Mouse (Mus musculus): ENCODE measurements at regions not wholly inside any gene's neighbourhood (a gene's known extent, or its start where the extent isn't known, plus 50 kb on each side); places are given as distances from the start of the nearest gene placed in this dataset.

DNA sequence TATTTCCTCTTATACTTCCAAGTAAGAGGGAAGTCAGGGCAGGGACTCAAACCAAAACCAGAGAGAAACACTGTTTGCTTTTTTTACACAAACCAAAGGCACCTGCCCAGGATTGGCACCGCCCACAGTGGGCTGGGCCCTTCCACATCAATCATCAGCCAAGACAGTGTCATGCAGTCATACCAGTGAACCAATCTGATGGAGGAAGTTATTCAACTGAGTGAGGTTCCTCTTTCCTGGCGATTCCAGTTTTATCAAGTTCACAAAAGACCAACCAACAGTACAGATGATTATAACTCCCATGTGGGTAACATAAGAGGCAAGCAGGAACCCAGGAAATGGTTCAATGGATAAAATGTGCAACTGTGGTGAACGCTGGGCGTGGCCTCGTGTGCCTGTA lies 254.6 kb upstream of the Hs6st1 start:
- no peak overlapping the region for H3K4me2 ChIP-seq (replicated peaks; ENCODE audit: low read depth, low read length)
- DNase-seq (ENCODE audit: low spot score) = peak; percentile 40
- no peaks in the 10 kb centered on the region for H3K9me3 ChIP-seq (ENCODE audit: low read length)
- 76% methylated on average over 5 of the region's 5 CpGs for whole genome bisulfite sequencing
- TF ChIP-seq CTCF (IDR thresholded peaks at IDR 0.05) = no peak
- TF ChIP-seq EP300 (IDR thresholded peaks at IDR 0.05) = no peak
- H3K36me3 ChIP-seq (ENCODE audit: insufficient read depth, low read length) = no peaks in the 10 kb centered on the region
- ATAC-seq = peak; percentile 50
- no peak overlapping the region for H3K9ac ChIP-seq (replicated peaks; ENCODE audit: low read depth)
- H3K4me1 ChIP-seq (ENCODE audit: insufficient read depth, low read depth, low read length) = peaks cover 4% of the 10 kb centered on the region; the same call in 1 of the 2 replicates
- no peak overlapping the region for H3K27ac ChIP-seq (ENCODE audit: low read length)
- H3K27me3 ChIP-seq (replicated peaks; ENCODE audit: insufficient read depth, low read length) = no peaks in the 10 kb centered on the region
- no peak overlapping the region for H3K4me3 ChIP-seq (ENCODE audit: low read depth, low read length)

DNA sequence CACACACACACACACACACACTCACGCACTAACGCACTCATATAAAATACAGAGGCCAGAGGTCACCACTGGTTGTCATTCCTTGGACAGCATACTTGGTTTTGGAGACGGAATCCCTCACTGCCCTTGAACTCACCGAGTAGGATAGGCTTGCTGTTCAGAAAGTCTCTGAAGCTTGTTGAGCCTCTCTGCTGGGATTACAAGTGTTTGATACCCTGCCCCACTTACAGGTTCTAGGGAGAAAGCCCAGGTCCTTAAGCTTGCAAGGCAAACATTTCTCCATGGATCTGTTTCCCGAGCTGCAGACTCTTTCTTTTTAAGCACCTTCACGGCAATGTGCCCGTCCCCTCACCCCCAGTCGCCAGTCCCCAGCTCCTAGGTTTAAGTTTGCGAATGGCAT lies 254.0 kb upstream of the Hs6st1 start:
- Histone ChIP-seq H3K36me3 (ENCODE audit: insufficient read depth, low read length) (no peaks in the 10 kb centered on the region), H3K27me3 (replicated peaks; ENCODE audit: insufficient read depth, low read length) (no peaks in the 10 kb centered on the region)

DNA sequence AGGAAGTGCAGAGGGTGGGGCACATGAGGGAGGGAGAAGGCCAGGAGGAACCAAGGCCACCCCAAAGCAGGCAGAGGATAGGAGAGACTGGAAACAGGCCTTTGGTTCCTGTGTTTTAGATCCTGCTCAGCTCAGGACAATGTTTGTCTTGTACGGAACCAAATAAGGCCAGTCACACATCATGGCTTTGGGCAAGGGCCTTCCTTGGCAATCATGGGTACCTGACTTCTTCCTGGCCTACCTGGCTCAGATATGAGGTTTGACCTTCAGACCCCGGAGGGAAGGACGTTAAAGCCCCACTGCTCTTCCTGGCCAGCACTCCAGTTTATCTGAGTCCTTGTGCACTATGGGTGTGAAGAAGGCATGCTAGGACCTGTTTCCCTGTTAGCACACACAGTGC lies 253.4 kb upstream of the Hs6st1 start:
- H3K9ac ChIP-seq (replicated peaks; ENCODE audit: low read depth) = no peak overlapping the region
- peaks cover 4% of the 10 kb centered on the region; the same call in 1 of the 2 replicates for H3K4me1 ChIP-seq (ENCODE audit: insufficient read depth, low read depth, low read length)
- H3K9me3 ChIP-seq (ENCODE audit: low read length) = no peaks in the 10 kb centered on the region
- ATAC-seq (no peak), DNase-seq (ENCODE audit: low spot score) (no peak)
- WGBS = 64% methylated on average over 3 of the region's 3 CpGs
- no peaks in the 10 kb centered on the region for H3K27me3 ChIP-seq (replicated peaks; ENCODE audit: insufficient read depth, low read length)
- H3K36me3 ChIP-seq (ENCODE audit: insufficient read depth, low read length) = no peaks in the 10 kb centered on the region
- H3K4me3 ChIP-seq (ENCODE audit: low read depth, low read length) = no peak overlapping the region
- TF ChIP-seq EP300 (IDR thresholded peaks at IDR 0.05) = no peak
- TF ChIP-seq CTCF (IDR thresholded peaks at IDR 0.05) = no peak
- H3K27ac ChIP-seq (ENCODE audit: low read length) = no peak overlapping the region
- no peak overlapping the region for H3K4me2 ChIP-seq (replicated peaks; ENCODE audit: low read depth, low read length)

More for the DNA sequence above, 254.0 kb upstream of the Hs6st1 start:
- Histone ChIP-seq H3K9me3 (ENCODE audit: low read length) (no peaks in the 10 kb centered on the region), H3K4me1 (ENCODE audit: insufficient read depth, low read depth, low read length) (peaks cover 4% of the 10 kb centered on the region; the same call in 1 of the 2 replicates), H3K4me3 (ENCODE audit: low read depth, low read length) (no peak overlapping the region), H3K27ac (ENCODE audit: low read length) (no peak overlapping the region), H3K4me2 (replicated peaks; ENCODE audit: low read depth, low read length) (no peak overlapping the region), H3K9ac (replicated peaks; ENCODE audit: low read depth) (no peak overlapping the region)
- ATAC-seq = peak; percentile 54
- DNase-seq (ENCODE audit: low spot score) = no peak
- WGBS = 54% methylated on average over 9 of the region's 9 CpGs
- TF ChIP-seq EP300 (IDR thresholded peaks at IDR 0.05) = no peak
- no peak for TF ChIP-seq CTCF (IDR thresholded peaks at IDR 0.05)

DNA sequence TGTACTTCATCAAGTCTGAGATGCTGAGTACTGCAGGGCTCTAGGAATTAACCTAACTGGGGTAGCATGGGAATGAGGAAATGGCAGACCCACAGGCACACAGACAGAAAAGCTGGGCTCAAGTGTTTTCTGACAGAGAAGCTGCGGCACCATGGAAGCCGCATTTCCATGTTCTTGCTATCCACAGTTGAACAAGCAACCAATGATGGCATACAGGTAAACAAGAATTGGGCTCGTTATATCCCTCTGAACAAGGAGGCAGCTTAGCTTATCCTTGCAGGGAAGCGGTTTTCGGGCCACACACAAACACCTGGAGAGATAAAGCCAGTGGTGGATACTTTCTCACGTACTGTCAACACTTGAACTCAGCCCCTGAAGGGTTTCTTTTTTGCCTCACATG lies 246.4 kb upstream of the Hs6st1 start:
- DNase-seq (ENCODE audit: low spot score) (no peak), ATAC-seq (no peak)
- Histone ChIP-seq H3K4me3 (ENCODE audit: low read depth, low read length) (no peak overlapping the region), H3K9ac (replicated peaks; ENCODE audit: low read depth) (no peak overlapping the region), H3K4me1 (ENCODE audit: insufficient read depth, low read depth, low read length) (no peaks in the 10 kb centered on the region), H3K36me3 (ENCODE audit: insufficient read depth, low read length) (no peaks in the 10 kb centered on the region), H3K9me3 (ENCODE audit: low read length) (no peaks in the 10 kb centered on the region), H3K4me2 (replicated peaks; ENCODE audit: low read depth, low read length) (no peak overlapping the region), H3K27me3 (replicated peaks; ENCODE audit: insufficient read depth, low read length) (no peaks in the 10 kb centered on the region), H3K27ac (ENCODE audit: low read length) (no peak overlapping the region)
- TF ChIP-seq CTCF (IDR thresholded peaks at IDR 0.05) (no peak), EP300 (IDR thresholded peaks at IDR 0.05) (no peak)
- WGBS = 87% methylated on average over 6 of the region's 6 CpGs

DNA sequence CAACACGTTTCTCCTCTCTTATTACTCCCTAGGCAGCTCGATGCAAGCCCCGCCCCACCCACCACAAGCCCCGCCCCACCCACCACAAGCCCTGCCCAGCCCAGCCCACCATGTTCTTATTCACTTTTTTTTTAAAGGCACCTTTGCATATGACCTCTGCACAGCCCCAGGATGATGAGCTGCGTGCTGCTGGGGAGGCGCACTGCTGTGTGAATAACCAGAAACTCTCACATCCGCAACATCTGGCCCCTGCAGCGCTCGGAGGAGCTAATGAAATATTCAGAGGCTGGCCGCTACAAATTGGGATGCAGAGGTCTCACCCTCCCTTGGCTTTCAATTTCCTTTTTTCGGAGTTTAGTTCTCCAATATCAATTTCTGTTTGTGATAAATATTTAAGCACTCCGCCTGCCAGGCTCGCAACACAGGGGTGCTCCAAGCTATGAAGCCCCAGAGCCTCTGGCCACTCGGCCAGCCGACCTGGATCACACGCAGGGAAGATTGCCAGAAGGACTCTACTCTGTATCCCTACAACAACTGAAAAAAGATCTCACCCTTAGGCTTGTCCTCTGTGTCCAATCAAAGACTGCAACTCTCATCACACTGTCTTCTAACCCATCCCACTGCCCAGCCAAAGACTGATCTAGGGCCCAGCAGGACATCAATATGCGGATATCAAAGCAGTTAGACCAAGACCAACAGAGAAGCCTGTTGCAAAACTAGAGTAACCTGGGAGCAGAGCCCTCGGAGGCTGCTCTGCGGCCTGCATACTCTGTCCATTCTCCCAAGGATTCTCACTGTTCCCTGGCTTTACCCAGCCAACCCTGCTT lies 245.6 kb upstream of the Hs6st1 start:
- Histone ChIP-seq H3K27ac (ENCODE audit: low read length) (no peak overlapping the region), H3K4me2 (replicated peaks; ENCODE audit: low read depth, low read length) (no peak overlapping the region), H3K9me3 (ENCODE audit: low read length) (no peaks in the 10 kb centered on the region), H3K4me3 (ENCODE audit: low read depth, low read length) (no peak overlapping the region), H3K36me3 (ENCODE audit: insufficient read depth, low read length) (no peaks in the 10 kb centered on the region), H3K27me3 (replicated peaks; ENCODE audit: insufficient read depth, low read length) (no peaks in the 10 kb centered on the region), H3K4me1 (ENCODE audit: insufficient read depth, low read depth, low read length) (no peaks in the 10 kb centered on the region), H3K9ac (replicated peaks; ENCODE audit: low read depth) (no peak overlapping the region)
- ATAC-seq (no peak), DNase-seq (ENCODE audit: low spot score) (no peak)
- WGBS = 63% methylated on average over 19 of the region's 19 CpGs
- TF ChIP-seq EP300 (IDR thresholded peaks at IDR 0.05) (no peak), CTCF (IDR thresholded peaks at IDR 0.05) (no peak)

DNA sequence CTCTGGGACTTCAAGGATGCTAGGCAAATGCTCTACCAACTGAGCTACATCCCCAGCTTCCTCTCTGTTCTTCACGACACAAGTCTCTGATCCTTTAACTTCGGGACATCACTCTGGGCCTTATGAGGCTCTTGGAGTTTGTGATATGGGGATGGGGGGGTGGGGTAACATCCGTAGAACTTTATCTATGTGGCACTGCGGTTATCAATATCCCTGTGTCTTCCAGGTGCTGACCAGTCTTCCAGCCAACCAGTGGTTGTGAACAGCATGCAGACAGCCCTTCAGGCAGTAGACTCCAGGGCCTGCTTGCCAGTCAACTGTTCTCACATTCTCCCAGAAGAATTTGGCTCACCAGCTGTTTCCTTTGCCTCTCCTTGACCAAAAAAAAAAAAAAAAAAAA lies 244.7 kb upstream of the Hs6st1 start:
- ATAC-seq (no peak), DNase-seq (ENCODE audit: low spot score) (no peak)
- no peak overlapping the region for H3K4me2 ChIP-seq (replicated peaks; ENCODE audit: low read depth, low read length)
- H3K9me3 ChIP-seq (ENCODE audit: low read length) = no peaks in the 10 kb centered on the region
- no peak overlapping the region for H3K4me3 ChIP-seq (ENCODE audit: low read depth, low read length)
- H3K9ac ChIP-seq (replicated peaks; ENCODE audit: low read depth) = no peak overlapping the region
- TF ChIP-seq EP300 (IDR thresholded peaks at IDR 0.05) = no peak
- no peak for TF ChIP-seq CTCF (IDR thresholded peaks at IDR 0.05)
- 90% methylated on average over 4 of the region's 4 CpGs for WGBS
- no peaks in the 10 kb centered on the region for H3K36me3 ChIP-seq (ENCODE audit: insufficient read depth, low read length)
- H3K4me1 ChIP-seq (ENCODE audit: insufficient read depth, low read depth, low read length) = no peaks in the 10 kb centered on the region
- H3K27me3 ChIP-seq (replicated peaks; ENCODE audit: insufficient read depth, low read length) = no peaks in the 10 kb centered on the region
- no peak overlapping the region for H3K27ac ChIP-seq (ENCODE audit: low read length)
